Mouse (Mus musculus) embryonic facial prominence, embryonic 13.5 days (tissue): Measurements from ENCODE around the gene Fstl4. TPM values are rescaled to one million over a fixed set of nuclear protein-coding genes. Genes with fewer than 3 reads are reported as not detected.
"Not testable (repeated sequence)": the region's sequence is repeated elsewhere in the genome, so short reads cannot be mapped to it uniquely, and the experiment has no call there.

Source experiments
- ATAC-seq: fragments of 200-750 bp; cut with Nextera tagmentation; 2 replicates; pipeline ENCODE4 v1.8.0; 2017; ENCODE audit warnings: low read depth; ENCODE audit not compliant: insufficient number of reproducible peaks, insufficient read depth, low FRiP score, low TSS enrichment
- H3K27ac ChIP-seq: fragments of 300-500 bp; sonication (generic); 2 replicates; pipeline ENCODE4 v1.5.1; 2015; ENCODE audit warnings: moderate library complexity, mild to moderate bottlenecking, inconsistent platforms
- H3K27me3 ChIP-seq: fragments of 300-500 bp; sonication (generic); 2 replicates; pipeline ENCODE4 v1.6.1; 2015; ENCODE audit warnings: mild to moderate bottlenecking, inconsistent platforms
- H3K36me3 ChIP-seq: fragments of 300-500 bp; sonication (generic); 2 replicates; pipeline ENCODE4 v1.6.1; 2015; ENCODE audit warnings: mild to moderate bottlenecking, inconsistent platforms
- H3K4me1 ChIP-seq: fragments of 300-500 bp; sonication (generic); 2 replicates; pipeline ENCODE4 v1.6.1; 2015; ENCODE audit warnings: inconsistent platforms
- H3K4me2 ChIP-seq: fragments of 300-500 bp; sonication (generic); 2 replicates; pipeline ENCODE4 v1.6.1; 2015; ENCODE audit warnings: moderate library complexity, mild to moderate bottlenecking, inconsistent platforms
- H3K4me3 ChIP-seq: fragments of 300-500 bp; sonication (generic); 2 replicates; pipeline ENCODE4 v1.5.1; 2015; ENCODE audit warnings: mild to moderate bottlenecking, inconsistent platforms
- H3K9ac ChIP-seq: fragments of 300-500 bp; sonication (generic); 2 replicates; pipeline ENCODE4 v1.6.1; 2015; ENCODE audit warnings: mild to moderate bottlenecking, inconsistent platforms
- H3K9me3 ChIP-seq: fragments of 300-500 bp; sonication (generic); 2 replicates; pipeline ENCODE4 v1.6.1; 2016; ENCODE audit warnings: inconsistent platforms
- WGBS: fragments of 180-500 bp; shearing (Covaris S2); methylation state at CpG from one replicate; pipeline ENCODE4 v1.1.7; 2015; ENCODE audit warnings: mixed read lengths; 5-methylcytosine and 5-hydroxymethylcytosine counted together
- polyA plus RNA-seq: library from polyadenylated mRNA; unstranded; fragments of >200 nt; fragmentation: Nextera tagmentation; extraction: Ambion mirVana; gene quantifications from 2 replicates; pipeline ENCODE4 v1.2.1, GENCODE M21; 2015

The Fstl4 gene
- polyA plus RNA-seq, 1 experiment from 2014 or later: 1.7 TPM

DNA sequence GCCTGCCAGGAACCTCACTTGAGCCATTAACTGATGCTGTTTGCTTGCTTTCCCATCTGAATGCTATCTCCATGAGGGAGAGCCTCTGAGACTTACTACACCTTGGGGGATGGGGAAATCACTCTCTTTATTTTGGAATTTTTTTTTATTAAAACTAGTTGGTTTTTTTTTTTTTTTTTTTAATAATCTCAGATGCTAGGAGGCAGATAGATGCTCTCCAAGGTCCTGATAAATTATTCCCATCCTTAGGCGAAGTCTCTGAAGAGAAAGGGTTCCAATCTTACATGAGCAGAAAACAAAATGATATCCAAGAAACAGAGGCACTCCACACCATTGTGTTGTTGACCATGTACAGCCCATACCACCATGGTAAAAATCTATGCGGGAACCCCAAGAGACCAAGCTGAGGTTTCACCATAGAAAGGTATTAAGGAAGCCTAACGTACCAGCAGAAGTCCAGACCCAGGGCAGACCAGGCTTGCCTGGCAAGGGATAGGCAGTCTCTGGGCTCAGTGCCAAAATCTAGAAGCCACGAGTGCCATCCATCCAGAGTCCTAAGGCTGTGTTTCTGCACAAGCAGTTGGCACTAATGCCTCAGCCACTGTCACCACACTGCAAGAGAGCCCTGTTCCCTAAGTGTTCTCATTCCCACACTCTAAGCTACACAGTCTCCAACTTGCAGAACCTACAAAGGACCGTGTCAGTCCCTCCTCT, 423.1 kb downstream of the Fstl4 start:
- Histone ChIP-seq H3K4me2 (no peak overlapping the region), H3K4me1 (no peaks in the 10 kb centered on the region), H3K4me3 (no peak overlapping the region), H3K9ac (no peak overlapping the region), H3K36me3 (no peaks in the 10 kb centered on the region), H3K9me3 (no peaks in the 10 kb centered on the region), H3K27ac (no peak overlapping the region), H3K27me3 (no peaks in the 10 kb centered on the region)
- no peak for ATAC-seq
- WGBS: 66% methylated on average over 5 of the region's 5 CpGs

- H3K27me3 ChIP-seq, H3K4me2 ChIP-seq, H3K27ac ChIP-seq, ATAC-seq, H3K4me1 ChIP-seq, H3K36me3 ChIP-seq, H3K9ac ChIP-seq, H3K9me3 ChIP-seq, H3K4me3 ChIP-seq: not testable (repeated sequence)
- 90% methylated on average over 1 of the region's 1 CpGs for WGBS
Measured at GRCm38 (mm10) chr11:53196551-53196950, 432.1 kb downstream of the Fstl4 start.

GRCm38 (mm10) chr11:53197111-53197510, 432.7 kb downstream of the Fstl4 start:
- Histone ChIP-seq H3K4me1 (no peaks in the 10 kb centered on the region), H3K27ac (no peak overlapping the region), H3K4me3 (no peak overlapping the region), H3K27me3 (no peaks in the 10 kb centered on the region), H3K36me3 (no peaks in the 10 kb centered on the region), H3K4me2 (no peak overlapping the region), H3K9me3 (no peaks in the 10 kb centered on the region), H3K9ac (no peak overlapping the region)
- 84% methylated on average over 2 of the region's 2 CpGs for WGBS
- ATAC-seq: no peak

GRCm38 (mm10) chr11:53202459-53203250, 438.2 kb downstream of the Fstl4 start:
- Histone ChIP-seq H3K4me2 (no peak overlapping the region), H3K4me3 (no peak overlapping the region), H3K27me3 (no peaks in the 10 kb centered on the region), H3K9me3 (no peaks in the 10 kb centered on the region), H3K4me1 (no peaks in the 10 kb centered on the region), H3K36me3 (no peaks in the 10 kb centered on the region), H3K27ac (no peak overlapping the region), H3K9ac (no peak overlapping the region)
- 88% methylated on average over 2 of the region's 2 CpGs for WGBS
- no peak for ATAC-seq

DNA sequence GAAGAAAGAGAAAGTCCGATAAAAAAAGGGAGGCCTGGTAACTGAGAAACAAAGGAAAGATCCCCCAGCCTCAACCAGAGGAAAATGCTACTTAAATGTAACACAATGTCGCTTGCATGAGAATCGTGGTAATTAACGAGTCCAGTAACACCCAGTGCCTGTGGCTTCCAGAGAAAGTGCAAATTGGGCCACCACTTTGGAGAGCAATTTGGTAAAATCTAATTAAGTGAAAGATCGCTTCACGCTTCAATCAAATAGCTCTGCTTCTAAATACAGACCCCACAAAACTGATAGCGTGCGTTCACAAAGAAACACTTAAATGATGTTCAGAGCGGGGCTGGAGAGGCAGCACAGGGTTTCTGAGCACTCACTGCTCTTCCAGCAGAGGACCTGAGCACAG, 446.4 kb downstream of the Fstl4 start:
- Histone ChIP-seq H3K4me1 (no peaks in the 10 kb centered on the region), H3K4me3 (no peak overlapping the region), H3K4me2 (no peak overlapping the region), H3K27ac (no peak overlapping the region), H3K27me3 (no peaks in the 10 kb centered on the region), H3K9me3 (no peaks in the 10 kb centered on the region), H3K36me3 (no peaks in the 10 kb centered on the region), H3K9ac (no peak overlapping the region)
- no peak for ATAC-seq
- 83% methylated on average over 9 of the region's 9 CpGs for WGBS

GRCm38 (mm10) chr11:53229011-53229410, 464.6 kb downstream of the Fstl4 start:
- Histone ChIP-seq H3K4me2 (no peak overlapping the region), H3K27me3 (no peaks in the 10 kb centered on the region), H3K4me3 (no peak overlapping the region), H3K4me1 (no peaks in the 10 kb centered on the region), H3K27ac (no peak overlapping the region), H3K9ac (no peak overlapping the region), H3K36me3 (no peaks in the 10 kb centered on the region), H3K9me3 (no peaks in the 10 kb centered on the region)
- WGBS: 71% methylated on average over 3 of the region's 3 CpGs
- no peak for ATAC-seq

DNA sequence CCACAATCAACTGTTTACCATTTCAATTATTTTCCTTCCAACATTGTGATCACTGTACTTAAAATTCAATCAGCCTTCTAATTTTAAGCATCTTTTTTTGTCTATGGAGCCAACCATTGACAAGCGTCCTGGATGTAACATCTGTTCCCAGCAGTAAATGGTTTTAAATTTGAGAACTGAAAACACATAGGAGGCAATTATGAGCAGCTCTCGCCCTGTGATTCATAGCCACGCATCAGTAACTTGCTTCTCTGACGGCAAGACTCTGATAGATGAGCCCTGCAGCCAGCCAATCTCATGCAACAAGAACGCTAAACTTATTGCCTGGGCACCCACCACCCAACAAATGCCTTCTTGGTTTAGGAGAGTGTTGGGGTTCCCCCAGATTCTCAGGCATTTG, 467.4 kb downstream of the Fstl4 start:
- H3K9ac ChIP-seq: no peak overlapping the region
- no peaks in the 10 kb centered on the region for H3K36me3 ChIP-seq
- WGBS: 73% methylated on average over 5 of the region's 5 CpGs
- H3K27ac ChIP-seq: no peak overlapping the region
- 0 out of 2 replicates have a peak, but pooled peaks cover 8% of the 10 kb centered on the region for H3K9me3 ChIP-seq
- no peaks in the 10 kb centered on the region for H3K27me3 ChIP-seq
- H3K4me2 ChIP-seq: no peak overlapping the region
- ATAC-seq: no peak
- no peaks in the 10 kb centered on the region for H3K4me1 ChIP-seq
- no peak overlapping the region for H3K4me3 ChIP-seq

- no peak overlapping the region for H3K4me2 ChIP-seq
- no peak for ATAC-seq
- H3K9me3 ChIP-seq: 0 out of 2 replicates have a peak, but pooled peaks cover 8% of the 10 kb centered on the region
- H3K27ac ChIP-seq: no peak overlapping the region
- no peaks in the 10 kb centered on the region for H3K27me3 ChIP-seq
- WGBS: 79% methylated on average over 9 of the region's 9 CpGs
- H3K9ac ChIP-seq: no peak overlapping the region
- H3K4me3 ChIP-seq: no peak overlapping the region
- H3K4me1 ChIP-seq: no peaks in the 10 kb centered on the region
- no peaks in the 10 kb centered on the region for H3K36me3 ChIP-seq
Measured at GRCm38 (mm10) chr11:53233590-53233989, 469.2 kb downstream of the Fstl4 start.
